Comparison of ENCODE assay signal across 8 mouse cellular contexts in the genomic region with DNA sequence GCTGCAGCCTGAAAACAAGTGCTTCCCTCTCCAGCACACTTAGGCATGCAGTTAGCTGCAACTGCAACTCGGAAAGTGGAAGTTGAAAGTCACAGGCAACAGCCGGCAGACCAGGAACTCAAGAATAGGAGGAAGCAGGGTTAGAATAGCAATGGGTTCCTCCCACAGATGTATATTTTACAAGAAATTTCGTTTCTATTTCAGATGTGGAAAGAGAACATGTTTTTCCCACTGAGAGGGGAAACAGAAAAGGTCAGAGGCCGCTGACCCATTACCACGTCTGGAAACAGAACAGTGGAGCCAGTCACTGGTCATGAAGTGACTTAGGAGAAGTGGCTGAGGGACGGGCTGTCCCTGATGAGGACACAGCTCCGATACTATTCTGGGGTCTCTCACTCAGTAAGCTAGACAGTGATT. TPM values are rescaled to one million over a fixed set of nuclear protein-coding genes. Genes with fewer than 3 reads are reported as not detected.
DNase-seq lines count a peak whose midpoint lies in the region; ATAC-seq and TF ChIP-seq lines count a peak whose summit lies in the region.

No protein-coding gene starts in this region.

- peak overlapping the region; percentile 31; the same call in 1 of the 2 replicates for H3K9ac ChIP-seq in heart, postnatal 0 days (replicated peaks; ENCODE audit: low read depth, low read length)

- TF ChIP-seq EP300 in heart, postnatal 0 days (IDR thresholded peaks at IDR 0.05; ENCODE audit: low read depth), result no peak

- no peak overlapping the region for H3K4me2 ChIP-seq in heart, postnatal 0 days (ENCODE audit: low read depth, low read length)

- intact Hi-C loops in gastrocnemius, postnatal 36 days (cut with DNase I), result no loop called here

- 20% methylated on average over 7 of the region's 7 CpGs for WGBS in heart, postnatal 0 days

- H3K27ac ChIP-seq in heart, postnatal 0 days (ENCODE audit: low read depth), result peak overlapping the region; percentile 86

- H3K4me1 ChIP-seq in heart, postnatal 0 days (ENCODE audit: control insufficient read depth, insufficient read depth), result peaks cover 31% of the 10 kb centered on the region

- H3K36me3 ChIP-seq in heart, postnatal 0 days (replicated peaks; ENCODE audit: control insufficient read depth, insufficient read depth, low read length), result 0 out of 2 replicates have a peak, but pooled peaks cover 6% of the 10 kb centered on the region

- no peak for TF ChIP-seq CTCF in heart, postnatal 0 days (IDR thresholded peaks at IDR 0.05; ENCODE audit: low read depth)

- peak; percentile 85 for ATAC-seq in common myeloid progenitor, adult 5-6 weeks (replicated peaks; ENCODE audit: low read depth, poor library complexity, severe bottlenecking)
- ATAC-seq in heart, postnatal 0 days (ENCODE audit: insufficient read depth, low read depth), result peak; percentile 53; the same call in 1 of the 2 replicates
- ATAC-seq in megakaryocyte progenitor cell, adult 5-6 weeks (replicated peaks; ENCODE audit: poor library complexity), result peak; percentile 86

- DNase-seq in layer of hippocampus, adult 11-12 months (ENCODE audit: low spot score), result peak; percentile 39
- DNase-seq in layer of hippocampus, postnatal 25 days (ENCODE audit: extremely low spot score in 1 of 2, low spot score in 1 of 2), result no peak
- no peak for DNase-seq in heart, postnatal 0 days (ENCODE audit: low spot score)
- no peak for DNase-seq in yolk sac, embryonic 10.5 days (ENCODE audit: low spot score)
- DNase-seq in frontal cortex, adult 2 months (ENCODE audit: extremely low spot score in 1 of 2, low spot score in 1 of 2), result no peak
- no peak for DNase-seq in gastrocnemius, postnatal 36 days

- no peak overlapping the region for H3K4me3 ChIP-seq in heart, postnatal 0 days (ENCODE audit: low read depth, low read length)

- H3K9me3 ChIP-seq in heart, postnatal 0 days (replicated peaks; ENCODE audit: control insufficient read depth, low read length), result no peaks in the 10 kb centered on the region

- H3K27me3 ChIP-seq in heart, postnatal 0 days (ENCODE audit: control insufficient read depth, insufficient read depth, low read length), result no peaks in the 10 kb centered on the region

RNA-seq across cellular contexts. Expression of gene Rcan1, which starts 55.0 kb away (rescaled TPM):
- total RNA-seq in layer of hippocampus, postnatal 25 days (2021), result 10 to 100 TPM; 40.2 to 44.9 TPM
- total RNA-seq in common myeloid progenitor, adult 5-6 weeks (2017), result 7.6 and 13.8 TPM in 2 replicates
- 83.7 and 94.7 TPM in 2 replicates for total RNA-seq in heart, postnatal 0 days (2014; rRNA removed; ENCODE audit: low replicate concordance)
- 52.8 and 64.6 TPM in 2 replicates for polyA plus RNA-seq in heart, postnatal 0 days (2015; fragmentation: Nextera tagmentation; extraction: Ambion mirVana)
- 6.9 and 7.8 TPM in 2 replicates for total RNA-seq in megakaryocyte progenitor cell, adult 5-6 weeks (2015)
- total RNA-seq in megakaryocyte progenitor cell, adult 5-6 weeks (2017), result 8.4 and 8.6 TPM in 2 replicates
- polyA plus RNA-seq in frontal cortex, adult 2 months (2012; rRNA removed), result 44.2 and 45.5 TPM in 2 replicates
- 10 to 100 TPM; 62.2 to 75.7 TPM for total RNA-seq in gastrocnemius, postnatal 36 days (2021)

RNA-seq across cellular contexts. Expression of gene Kcne1, which starts 56.4 kb away (rescaled TPM):
- total RNA-seq in layer of hippocampus, postnatal 25 days (2021), result not detected
- not detected in 2 replicates for total RNA-seq in common myeloid progenitor, adult 5-6 weeks (2017)
- 182 and 283 TPM in 2 replicates for total RNA-seq in heart, postnatal 0 days (2014; rRNA removed; ENCODE audit: low replicate concordance)
- polyA plus RNA-seq in heart, postnatal 0 days (2015; fragmentation: Nextera tagmentation; extraction: Ambion mirVana), result 324 and 415 TPM in 2 replicates
- not detected in 2 replicates for total RNA-seq in megakaryocyte progenitor cell, adult 5-6 weeks (2015)
- not detected in 2 replicates for total RNA-seq in megakaryocyte progenitor cell, adult 5-6 weeks (2017)
- polyA plus RNA-seq in frontal cortex, adult 2 months (2012; rRNA removed), result 0.02 TPM in 1 of 2 replicates, not detected in the other
- not detected for total RNA-seq in gastrocnemius, postnatal 36 days (2021)

Comparison
In these comparisons a context has a peak if more than half of its experiments do, and no peak if none do; other contexts are left out.
1. RNA of gene Kcne1, which starts 56.4 kb away (total RNA-seq): 182 to 283 TPM in heart, postnatal 0 days; not detected in gastrocnemius, postnatal 36 days, not detected in layer of hippocampus, postnatal 25 days, not detected in common myeloid progenitor, adult 5-6 weeks and not detected in megakaryocyte progenitor cell, adult 5-6 weeks; every median in the first group is over 100 times any median in the second.
2. Peak in every context shown above with its lines, with median percentiles within 50 percentile points of each other: ATAC-seq.